Mouse (Mus musculus): ENCODE measurements at regions not wholly inside any gene's neighbourhood (a gene's known extent, or its start where the extent isn't known, plus 50 kb on each side); places are given as distances from the start of the nearest gene placed in this dataset.

- no peak for DNase-seq (ENCODE audit: low spot score)
- no peak for ATAC-seq (replicated peaks; ENCODE audit: insufficient number of reproducible peaks, low FRiP score, low TSS enrichment, low read depth)
- no peaks in the 10 kb centered on the region for H3K27me3 ChIP-seq (ENCODE audit: control insufficient read depth, insufficient read depth, low read length)
- 83% methylated on average over 7 of the region's 7 CpGs for WGBS
- H3K9me3 ChIP-seq (replicated peaks; ENCODE audit: control insufficient read depth, low read length) = no peaks in the 10 kb centered on the region
- H3K36me3 ChIP-seq (replicated peaks; ENCODE audit: control insufficient read depth, insufficient read depth, low read depth, low read length) = no peaks in the 10 kb centered on the region
- H3K4me3 ChIP-seq (ENCODE audit: low read depth, low read length) = no peak overlapping the region
- H3K9ac ChIP-seq (replicated peaks; ENCODE audit: low read length) = no peak overlapping the region
- no peaks in the 10 kb centered on the region for H3K4me1 ChIP-seq (ENCODE audit: control insufficient read depth, insufficient read depth, low read length)
- no peak overlapping the region for H3K4me2 ChIP-seq (ENCODE audit: low read depth, low read length)
- H3K27ac ChIP-seq (replicated peaks; ENCODE audit: low read depth, low read length) = no peak overlapping the region
These were observed 1248.8 kb upstream of the A1bg start for GRCm38 (mm10) chr15:62171632-62172031.

GRCm38 (mm10) chr15:62171167-62171566, 1248.4 kb upstream of the A1bg start:
- Histone ChIP-seq H3K4me1 (ENCODE audit: control insufficient read depth, insufficient read depth, low read length) (no peaks in the 10 kb centered on the region), H3K4me3 (ENCODE audit: low read depth, low read length) (no peak overlapping the region), H3K27me3 (ENCODE audit: control insufficient read depth, insufficient read depth, low read length) (no peaks in the 10 kb centered on the region), H3K9me3 (replicated peaks; ENCODE audit: control insufficient read depth, low read length) (no peaks in the 10 kb centered on the region), H3K27ac (replicated peaks; ENCODE audit: low read depth, low read length) (no peak overlapping the region), H3K36me3 (replicated peaks; ENCODE audit: control insufficient read depth, insufficient read depth, low read depth, low read length) (no peaks in the 10 kb centered on the region), H3K9ac (replicated peaks; ENCODE audit: low read length) (no peak overlapping the region), H3K4me2 (ENCODE audit: low read depth, low read length) (no peak overlapping the region)
- ATAC-seq (replicated peaks; ENCODE audit: insufficient number of reproducible peaks, low FRiP score, low TSS enrichment, low read depth) (no peak), DNase-seq (ENCODE audit: low spot score) (no peak)
- 68% methylated on average over 2 of the region's 2 CpGs for WGBS

- no peaks in the 10 kb centered on the region for H3K4me1 ChIP-seq (ENCODE audit: control insufficient read depth, insufficient read depth, low read length)
- 92% methylated on average over 4 of the region's 4 CpGs for WGBS
- no peak overlapping the region for H3K27ac ChIP-seq (replicated peaks; ENCODE audit: low read depth, low read length)
These were observed 1247.5 kb upstream of the A1bg start for GRCm38 (mm10) chr15:62170337-62170736.

GRCm38 (mm10) chr15:62169591-62170019, 1246.8 kb upstream of the A1bg start:
- H3K4me2 ChIP-seq (ENCODE audit: low read depth, low read length) = no peak overlapping the region
- no peak for ATAC-seq (replicated peaks; ENCODE audit: insufficient number of reproducible peaks, low FRiP score, low TSS enrichment, low read depth)
- no peak overlapping the region for H3K27ac ChIP-seq (replicated peaks; ENCODE audit: low read depth, low read length)
- H3K36me3 ChIP-seq (replicated peaks; ENCODE audit: control insufficient read depth, insufficient read depth, low read depth, low read length) = no peaks in the 10 kb centered on the region
- no peak overlapping the region for H3K9ac ChIP-seq (replicated peaks; ENCODE audit: low read length)
- H3K27me3 ChIP-seq (ENCODE audit: control insufficient read depth, insufficient read depth, low read length) = no peaks in the 10 kb centered on the region
- H3K4me3 ChIP-seq (ENCODE audit: low read depth, low read length) = no peak overlapping the region
- no peak for DNase-seq (ENCODE audit: low spot score)
- WGBS = 93% methylated on average over 3 of the region's 3 CpGs
- H3K4me1 ChIP-seq (ENCODE audit: control insufficient read depth, insufficient read depth, low read length) = no peaks in the 10 kb centered on the region
- no peaks in the 10 kb centered on the region for H3K9me3 ChIP-seq (replicated peaks; ENCODE audit: control insufficient read depth, low read length)

More at GRCm38 (mm10) chr15:62170337-62170736, 1247.5 kb upstream of the A1bg start:
- DNase-seq (ENCODE audit: low spot score) = no peak
- Histone ChIP-seq H3K9ac (replicated peaks; ENCODE audit: low read length) (no peak overlapping the region), H3K36me3 (replicated peaks; ENCODE audit: control insufficient read depth, insufficient read depth, low read depth, low read length) (no peaks in the 10 kb centered on the region), H3K9me3 (replicated peaks; ENCODE audit: control insufficient read depth, low read length) (no peaks in the 10 kb centered on the region), H3K4me2 (ENCODE audit: low read depth, low read length) (no peak overlapping the region), H3K27me3 (ENCODE audit: control insufficient read depth, insufficient read depth, low read length) (no peaks in the 10 kb centered on the region), H3K4me3 (ENCODE audit: low read depth, low read length) (no peak overlapping the region)
- ATAC-seq (replicated peaks; ENCODE audit: insufficient number of reproducible peaks, low FRiP score, low TSS enrichment, low read depth) = no peak

- WGBS = 93% methylated on average over 8 of the region's 8 CpGs
These were observed 1246.3 kb upstream of the A1bg start for GRCm38 (mm10) chr15:62168958-62169590.

GRCm38 (mm10) chr15:62168522-62168921, 1245.7 kb upstream of the A1bg start:
- no peak overlapping the region for H3K27ac ChIP-seq (replicated peaks; ENCODE audit: low read depth, low read length)
- no peaks in the 10 kb centered on the region for H3K36me3 ChIP-seq (replicated peaks; ENCODE audit: control insufficient read depth, insufficient read depth, low read depth, low read length)
- DNase-seq (ENCODE audit: low spot score) (no peak), ATAC-seq (replicated peaks; ENCODE audit: insufficient number of reproducible peaks, low FRiP score, low TSS enrichment, low read depth) (no peak)
- H3K9ac ChIP-seq (replicated peaks; ENCODE audit: low read length) = no peak overlapping the region
- no peaks in the 10 kb centered on the region for H3K27me3 ChIP-seq (ENCODE audit: control insufficient read depth, insufficient read depth, low read length)
- H3K4me1 ChIP-seq (ENCODE audit: control insufficient read depth, insufficient read depth, low read length) = no peaks in the 10 kb centered on the region
- H3K4me2 ChIP-seq (ENCODE audit: low read depth, low read length) = no peak overlapping the region
- 91% methylated on average over 2 of the region's 2 CpGs for WGBS
- H3K9me3 ChIP-seq (replicated peaks; ENCODE audit: control insufficient read depth, low read length) = no peaks in the 10 kb centered on the region
- H3K4me3 ChIP-seq (ENCODE audit: low read depth, low read length) = no peak overlapping the region

More at GRCm38 (mm10) chr15:62168958-62169590, 1246.3 kb upstream of the A1bg start:
- H3K27me3 ChIP-seq (ENCODE audit: control insufficient read depth, insufficient read depth, low read length) = no peaks in the 10 kb centered on the region
- no peak overlapping the region for H3K4me2 ChIP-seq (ENCODE audit: low read depth, low read length)
- no peak overlapping the region for H3K4me3 ChIP-seq (ENCODE audit: low read depth, low read length)
- no peaks in the 10 kb centered on the region for H3K4me1 ChIP-seq (ENCODE audit: control insufficient read depth, insufficient read depth, low read length)
- H3K9me3 ChIP-seq (replicated peaks; ENCODE audit: control insufficient read depth, low read length) = no peaks in the 10 kb centered on the region
- no peak overlapping the region for H3K9ac ChIP-seq (replicated peaks; ENCODE audit: low read length)
- DNase-seq (ENCODE audit: low spot score) = no peak
- no peaks in the 10 kb centered on the region for H3K36me3 ChIP-seq (replicated peaks; ENCODE audit: control insufficient read depth, insufficient read depth, low read depth, low read length)
- no peak overlapping the region for H3K27ac ChIP-seq (replicated peaks; ENCODE audit: low read depth, low read length)
- no peak for ATAC-seq (replicated peaks; ENCODE audit: insufficient number of reproducible peaks, low FRiP score, low TSS enrichment, low read depth)

- 92% methylated on average over 5 of the region's 5 CpGs for WGBS
- no peak for DNase-seq (ENCODE audit: low spot score)
- H3K27ac ChIP-seq (replicated peaks; ENCODE audit: low read depth, low read length) = no peak overlapping the region
- H3K4me1 ChIP-seq (ENCODE audit: control insufficient read depth, insufficient read depth, low read length) = no peaks in the 10 kb centered on the region
- ATAC-seq (replicated peaks; ENCODE audit: insufficient number of reproducible peaks, low FRiP score, low TSS enrichment, low read depth) = no peak
- no peak overlapping the region for H3K4me3 ChIP-seq (ENCODE audit: low read depth, low read length)
- H3K36me3 ChIP-seq (replicated peaks; ENCODE audit: control insufficient read depth, insufficient read depth, low read depth, low read length) = no peaks in the 10 kb centered on the region
- no peak overlapping the region for H3K9ac ChIP-seq (replicated peaks; ENCODE audit: low read length)
- H3K27me3 ChIP-seq (ENCODE audit: control insufficient read depth, insufficient read depth, low read length) = no peaks in the 10 kb centered on the region
- no peaks in the 10 kb centered on the region for H3K9me3 ChIP-seq (replicated peaks; ENCODE audit: control insufficient read depth, low read length)
- no peak overlapping the region for H3K4me2 ChIP-seq (ENCODE audit: low read depth, low read length)
These were observed 1244.0 kb upstream of the A1bg start for GRCm38 (mm10) chr15:62166786-62167185.

GRCm38 (mm10) chr15:62165826-62166500, 1243.2 kb upstream of the A1bg start:
- H3K9me3 ChIP-seq (replicated peaks; ENCODE audit: control insufficient read depth, low read length) = no peaks in the 10 kb centered on the region

More at GRCm38 (mm10) chr15:62165826-62166500, 1243.2 kb upstream of the A1bg start:
- H3K4me2 ChIP-seq (ENCODE audit: low read depth, low read length) = no peak overlapping the region
- DNase-seq (ENCODE audit: low spot score) (no peak), ATAC-seq (replicated peaks; ENCODE audit: insufficient number of reproducible peaks, low FRiP score, low TSS enrichment, low read depth) (no peak)
- no peak overlapping the region for H3K4me3 ChIP-seq (ENCODE audit: low read depth, low read length)
- no peaks in the 10 kb centered on the region for H3K4me1 ChIP-seq (ENCODE audit: control insufficient read depth, insufficient read depth, low read length)
- no peak overlapping the region for H3K27ac ChIP-seq (replicated peaks; ENCODE audit: low read depth, low read length)
- H3K36me3 ChIP-seq (replicated peaks; ENCODE audit: control insufficient read depth, insufficient read depth, low read depth, low read length) = no peaks in the 10 kb centered on the region
- WGBS = 92% methylated on average over 10 of the region's 10 CpGs
- H3K27me3 ChIP-seq (ENCODE audit: control insufficient read depth, insufficient read depth, low read length) = no peaks in the 10 kb centered on the region
- no peak overlapping the region for H3K9ac ChIP-seq (replicated peaks; ENCODE audit: low read length)

All from embryonic facial prominence, embryonic 11.5 days (tissue).